Mouse (Mus musculus): ENCODE data around the gene Ear1. TPM values are rescaled to one million over a fixed set of nuclear protein-coding genes. Genes with fewer than 3 reads are reported as not detected.
"Not testable (repeated sequence)": the region's sequence is repeated elsewhere in the genome, so short reads cannot be mapped to it uniquely, and the experiment has no call there.

The Ear1 gene
- total RNA-seq, 2 experiments from 2014 or later: not detected

- not testable (repeated sequence) for ATAC-seq (replicated peaks; ENCODE audit: low FRiP score, low TSS enrichment, poor library complexity, severe bottlenecking)
Observed at GRCm38 (mm10) chr14:43808142-43808541, 67.2 kb downstream of the Ear1 start.

GRCm38 (mm10) chr14:43804435-43804834 is 70.9 kb downstream of the Ear1 start:
- ATAC-seq (replicated peaks; ENCODE audit: low FRiP score, low TSS enrichment, poor library complexity, severe bottlenecking): not testable (repeated sequence)

- ATAC-seq (replicated peaks; ENCODE audit: low FRiP score, low TSS enrichment, poor library complexity, severe bottlenecking): not testable (repeated sequence)
Observed at GRCm38 (mm10) chr14:43796905-43797470, 78.3 kb downstream of the Ear1 start.

- no peak for ATAC-seq (replicated peaks; ENCODE audit: low FRiP score, low TSS enrichment, poor library complexity, severe bottlenecking)
Observed at GRCm38 (mm10) chr14:43796069-43796904, 79.0 kb downstream of the Ear1 start.

GRCm38 (mm10) chr14:43793811-43794210 is 81.5 kb downstream of the Ear1 start:
- not testable (repeated sequence) for ATAC-seq (replicated peaks; ENCODE audit: low FRiP score, low TSS enrichment, poor library complexity, severe bottlenecking)

GRCm38 (mm10) chr14:43784645-43785044 is 90.7 kb downstream of the Ear1 start, which contains the start of gene Gm8180:
TSS of gene Gm8180 (minus strand) at chr14:43784745.
- not testable (repeated sequence) for ATAC-seq (replicated peaks; ENCODE audit: low FRiP score, low TSS enrichment, poor library complexity, severe bottlenecking)

Other genes starting within 250 kb of the Ear1 start
- not detected in 2 replicates for gene Gm8165, start 198.3 kb downstream of the Ear1 start, total RNA-seq (2014; fragmentation: Nextera tagmentation)
- not detected in 2 replicates for gene Gm8165, start 198.3 kb downstream of the Ear1 start, total RNA-seq (2017)
- gene Gm7324, start 177.7 kb downstream of the Ear1 start, total RNA-seq (2014; fragmentation: Nextera tagmentation): 1.5 and 3.7 TPM in 2 replicates
- 0.19 and 6.1 TPM in 2 replicates for gene Gm7324, start 177.7 kb downstream of the Ear1 start, total RNA-seq (2017)
- not detected in 2 replicates for gene Gm16506, start 148.0 kb downstream of the Ear1 start, total RNA-seq (2014; fragmentation: Nextera tagmentation)
- gene Gm16506, start 148.0 kb downstream of the Ear1 start, total RNA-seq (2017): not detected in 2 replicates
- gene Gm6526, start 127.7 kb downstream of the Ear1 start, total RNA-seq (2014; fragmentation: Nextera tagmentation): not detected in 2 replicates
- gene Gm6526, start 127.7 kb downstream of the Ear1 start, total RNA-seq (2017): not detected in 2 replicates
- gene Gm8180, start 90.8 kb downstream of the Ear1 start, total RNA-seq (2014; fragmentation: Nextera tagmentation): not detected in 2 replicates
- not detected in 2 replicates for gene Gm8180, start 90.8 kb downstream of the Ear1 start, total RNA-seq (2017)
- gene Ear10, start 48.0 kb upstream of the Ear1 start, total RNA-seq (2014; fragmentation: Nextera tagmentation): not detected in 2 replicates
- not detected in 2 replicates for gene Ear10, start 48.0 kb upstream of the Ear1 start, total RNA-seq (2017)
- gene Gm8113, start 49.9 kb upstream of the Ear1 start, total RNA-seq (2014; fragmentation: Nextera tagmentation): 9.8 and 13.6 TPM in 2 replicates
- 5.1 and 5.2 TPM in 2 replicates for gene Gm8113, start 49.9 kb upstream of the Ear1 start, total RNA-seq (2017)
- not detected in 2 replicates for gene Ang5, start 81.6 kb upstream of the Ear1 start, total RNA-seq (2014; fragmentation: Nextera tagmentation)
- not detected in 2 replicates for gene Ang5, start 81.6 kb upstream of the Ear1 start, total RNA-seq (2017)
- gene Ang6, start 126.8 kb upstream of the Ear1 start, total RNA-seq (2014; fragmentation: Nextera tagmentation): not detected in 2 replicates
- gene Ang6, start 126.8 kb upstream of the Ear1 start, total RNA-seq (2017): not detected in 2 replicates
- not detected in 2 replicates for gene Ear2, start 227.1 kb upstream of the Ear1 start, total RNA-seq (2014; fragmentation: Nextera tagmentation)
- 10.2 TPM in 1 of 2 replicates, not detected in the other for gene Ear2, start 227.1 kb upstream of the Ear1 start, total RNA-seq (2017)
- not detected in 2 replicates for gene Gm3327, start 248.3 kb upstream of the Ear1 start, total RNA-seq (2014; fragmentation: Nextera tagmentation)
- gene Gm3327, start 248.3 kb upstream of the Ear1 start, total RNA-seq (2017): not detected in 2 replicates

Data from megakaryocyte-erythroid progenitor cell, adult 5-6 weeks (primary cell).